Mouse (Mus musculus) neural tube, embryonic 15.5 days (tissue): ENCODE results near the gene Lck. TPM values are rescaled to one million over a fixed set of nuclear protein-coding genes. Genes with fewer than 3 reads are reported as not detected.

Source experiments
- ATAC-seq: fragments of 200-750 bp; cut with Nextera tagmentation; 2 replicates; pipeline ENCODE4 v1.8.0; 2017; ENCODE audit warnings: mild to moderate bottlenecking, moderate TSS enrichment, moderate library complexity; ENCODE audit not compliant: low FRiP score
- H3K27ac ChIP-seq: fragments of 300-500 bp; sonication (generic); replicated peaks from 2 replicates; pipeline ENCODE4 v1.5.1; 2015; ENCODE audit warnings: mild to moderate bottlenecking, inconsistent platforms
- H3K27me3 ChIP-seq: fragments of 300-500 bp; sonication (generic); replicated peaks from 2 replicates; pipeline ENCODE4 v1.6.1; 2015; ENCODE audit warnings: inconsistent platforms
- H3K36me3 ChIP-seq: fragments of 300-500 bp; sonication (generic); 2 replicates; pipeline ENCODE4 v1.6.1; 2015; ENCODE audit warnings: inconsistent platforms
- H3K4me1 ChIP-seq: fragments of 300-500 bp; sonication (generic); 2 replicates; pipeline ENCODE4 v1.6.1; 2015; ENCODE audit warnings: inconsistent platforms
- H3K4me2 ChIP-seq: fragments of 300-500 bp; sonication (generic); 2 replicates; pipeline ENCODE4 v1.6.1; 2015; ENCODE audit warnings: inconsistent platforms, mild to moderate bottlenecking, moderate library complexity
- H3K4me3 ChIP-seq: fragments of 300-500 bp; sonication (generic); replicated peaks from 2 replicates; pipeline ENCODE4 v1.5.1; 2015; ENCODE audit warnings: mild to moderate bottlenecking, inconsistent platforms
- H3K9ac ChIP-seq: fragments of 300-500 bp; sonication (generic); replicated peaks from 2 replicates; pipeline ENCODE4 v1.6.1; 2015; ENCODE audit warnings: mild to moderate bottlenecking, inconsistent platforms
- H3K9me3 ChIP-seq: fragments of 300-500 bp; sonication (generic); replicated peaks from 2 replicates; pipeline ENCODE4 v1.6.1; 2016; ENCODE audit warnings: inconsistent platforms
- WGBS: fragments of 180-500 bp; shearing (Covaris S2); methylation state at CpG from one replicate; pipeline ENCODE4 v1.1.7; 2015; ENCODE audit warnings: mixed read lengths; 5-methylcytosine and 5-hydroxymethylcytosine counted together
- microRNA-seq: library from miRNA; unstranded; fragments of <30 nt; microRNA quantifications from one replicate; pipeline ENCODE4, GENCODE M21; 2017
- polyA plus RNA-seq: library from polyadenylated mRNA; unstranded; fragments of >200 nt; fragmentation: Nextera tagmentation; extraction: Ambion mirVana; gene quantifications from 2 replicates; pipeline ENCODE4 v1.2.1, GENCODE M21; 2015

The Lck gene
- polyA plus RNA-seq, 1 experiment from 2014 or later, result 11.2 TPM

DNA sequence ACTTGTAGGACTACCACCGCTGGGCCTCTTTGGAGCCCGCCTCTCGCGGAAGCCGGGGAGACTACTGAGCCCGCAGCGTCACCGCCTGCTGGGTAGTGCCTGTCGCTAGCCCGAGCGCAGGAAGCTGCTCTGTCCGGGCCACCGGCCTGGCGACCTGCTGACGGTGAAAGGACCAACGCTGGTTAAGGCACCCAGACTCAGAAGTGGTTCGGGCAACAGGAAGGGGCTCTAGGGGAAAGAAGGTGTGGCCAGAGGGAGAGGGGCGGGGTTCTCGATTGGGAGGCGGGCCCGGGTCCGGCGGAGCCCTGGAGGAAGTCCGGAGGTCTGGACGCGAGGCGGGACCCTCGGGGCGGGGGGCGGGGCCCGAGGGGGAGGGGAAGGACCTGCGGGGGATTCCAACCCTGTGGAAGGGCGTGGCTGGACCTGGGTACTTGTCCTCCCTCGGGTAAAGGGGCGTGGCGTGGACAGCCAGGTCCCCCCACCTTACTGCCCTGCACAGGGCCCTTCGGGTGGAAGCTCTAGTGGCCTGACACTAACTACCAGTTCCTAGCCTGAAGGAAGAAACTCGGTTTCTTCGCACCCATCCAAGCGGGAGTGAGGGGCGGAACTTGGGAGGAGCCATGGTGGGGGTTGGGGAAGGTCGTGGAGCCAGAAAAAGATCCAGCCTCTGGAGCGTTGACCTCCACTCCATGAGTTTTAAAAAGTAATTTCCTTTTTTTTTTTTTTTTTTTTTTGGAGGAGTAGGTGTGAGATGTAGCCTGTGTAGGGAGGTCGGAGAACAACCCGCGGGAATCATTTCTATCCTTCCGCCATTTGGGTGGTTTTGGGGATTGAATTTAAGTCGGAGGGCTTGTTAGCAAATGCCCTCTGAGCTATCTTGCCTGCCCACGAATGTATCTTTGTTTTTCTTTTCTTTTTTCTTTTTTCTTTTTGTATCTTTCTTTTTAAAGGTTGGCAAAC, 72.6 kb downstream of the Lck start:
- H3K27me3 ChIP-seq, result no peaks in the 10 kb centered on the region
- H3K9me3 ChIP-seq, result no peaks in the 10 kb centered on the region
- ATAC-seq, result peak; percentile 62
- 1% methylated on average over 45 of the region's 49 CpGs for WGBS
- H3K4me1 ChIP-seq, result peaks cover 28% of the 10 kb centered on the region
- H3K9ac ChIP-seq, result peak overlapping the region; percentile 51
- H3K27ac ChIP-seq, result peak overlapping the region; percentile 79
- peak overlapping the region; percentile 59 for H3K4me3 ChIP-seq
- peak overlapping the region; percentile 92 for H3K4me2 ChIP-seq
- H3K36me3 ChIP-seq, result no peaks in the 10 kb centered on the region

DNA sequence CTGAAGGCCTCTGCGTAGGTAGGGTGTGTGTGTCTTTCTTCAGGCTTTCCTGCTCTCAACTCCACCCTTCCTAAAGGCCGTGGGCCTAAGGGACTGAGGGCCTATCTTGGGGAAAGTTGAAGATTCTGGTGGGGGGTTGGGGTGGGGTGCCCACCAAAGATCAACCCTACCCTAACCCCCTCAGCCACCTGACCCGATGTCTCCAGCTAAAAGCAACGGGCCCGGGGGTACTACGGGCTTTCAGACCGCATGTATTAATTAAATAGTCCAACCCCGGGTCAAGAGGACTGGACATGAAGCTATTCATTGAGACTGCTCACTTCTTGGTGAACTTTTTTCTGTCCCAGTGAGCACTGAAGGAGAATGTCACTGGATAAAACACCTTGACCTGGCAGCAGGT, 73.4 kb downstream of the Lck start:
- Histone ChIP-seq H3K36me3 (no peaks in the 10 kb centered on the region), H3K9me3 (no peaks in the 10 kb centered on the region), H3K4me3 (peak overlapping the region; percentile 59; the same call in 1 of the 2 replicates), H3K27me3 (no peaks in the 10 kb centered on the region), H3K4me1 (peaks cover 35% of the 10 kb centered on the region), H3K27ac (peak overlapping the region; percentile 79; the same call in 1 of the 2 replicates), H3K9ac (no peak overlapping the region), H3K4me2 (peak overlapping the region; percentile 92)
- 79% methylated on average over 8 of the region's 8 CpGs for WGBS
- ATAC-seq, result no peak

- Histone ChIP-seq H3K27me3 (no peaks in the 10 kb centered on the region), H3K9ac (no peak overlapping the region), H3K9me3 (no peaks in the 10 kb centered on the region), H3K4me2 (no peak overlapping the region), H3K36me3 (no peaks in the 10 kb centered on the region), H3K27ac (no peak overlapping the region), H3K4me3 (no peak overlapping the region), H3K4me1 (peaks cover 35% of the 10 kb centered on the region)
- 77% methylated on average over 3 of the region's 3 CpGs for WGBS
- ATAC-seq, result no peak
These were observed 74.5 kb downstream of the Lck start for GRCm38 (mm10) chr4:129498941-129499340.

Small RNA genes lying within 50 kb of the gene (microRNA-seq; reads per million reads assigned to microRNA genes)
- not detected for gene Mir8119

Other genes with a start within 250 kb of the Lck start
- 246 and 284 TPM in 2 replicates for gene Rbbp4, start 238.3 kb downstream of the Lck start, polyA plus RNA-seq
- 18.3 and 29.5 TPM in 2 replicates for gene Zbtb8os, start 237.9 kb downstream of the Lck start, polyA plus RNA-seq
- 18.2 and 20.2 TPM in 2 replicates for gene Zbtb8a, start 195.5 kb downstream of the Lck start, polyA plus RNA-seq
- gene Zbtb8b, start 132.8 kb downstream of the Lck start, polyA plus RNA-seq, result 14.2 and 15.8 TPM in 2 replicates
- gene Bsdc1, start 112.1 kb downstream of the Lck start, polyA plus RNA-seq, result 32.7 and 34.0 TPM in 2 replicates
- 0.19 and 0.27 TPM in 2 replicates for gene Tssk3, start 82.6 kb downstream of the Lck start, polyA plus RNA-seq
- 0.38 and 0.93 TPM in 2 replicates for gene Fam229a, start 82.5 kb downstream of the Lck start, polyA plus RNA-seq
- 1,442 and 1,675 TPM in 2 replicates for gene Marcksl1, start 60.1 kb downstream of the Lck start, polyA plus RNA-seq
- 77.8 and 119 TPM in 2 replicates for gene Hdac1, start 30.9 kb downstream of the Lck start, polyA plus RNA-seq
- gene Fam167b, start 4.9 kb upstream of the Lck start, polyA plus RNA-seq, result 1.3 TPM in 1 of 2 replicates, not detected in the other
- gene Eif3i, start 27.0 kb upstream of the Lck start, polyA plus RNA-seq, result 205 and 232 TPM in 2 replicates
- 198 and 199 TPM in 2 replicates for gene Tmem234, start 27.0 kb upstream of the Lck start, polyA plus RNA-seq
- 2.5 and 3.8 TPM in 2 replicates for gene Dcdc2b, start 40.6 kb upstream of the Lck start, polyA plus RNA-seq
- gene Iqcc, start 45.5 kb upstream of the Lck start, polyA plus RNA-seq, result 32.7 and 34.5 TPM in 2 replicates
- gene Ccdc28b, start 50.3 kb upstream of the Lck start, polyA plus RNA-seq, result 155 and 168 TPM in 2 replicates
- gene Txlna, start 67.4 kb upstream of the Lck start, polyA plus RNA-seq, result 37.3 and 51.0 TPM in 2 replicates
- gene Kpna6, start 99.1 kb upstream of the Lck start, polyA plus RNA-seq, result 17.4 and 17.9 TPM in 2 replicates
- gene Tmem39b, start 123.2 kb upstream of the Lck start, polyA plus RNA-seq, result 13.9 and 15.4 TPM in 2 replicates
- gene Khdrbs1, start 168.7 kb upstream of the Lck start, polyA plus RNA-seq, result 105 and 106 TPM in 2 replicates
- gene Ptp4a2, start 237.6 kb upstream of the Lck start, polyA plus RNA-seq, result 217 and 247 TPM in 2 replicates